Mouse (Mus musculus): ENCODE measurements at regions not wholly inside any gene's neighbourhood (a gene's known extent, or its start where the extent isn't known, plus 50 kb on each side); places are given as distances from the start of the nearest gene placed in this dataset.

DNA sequence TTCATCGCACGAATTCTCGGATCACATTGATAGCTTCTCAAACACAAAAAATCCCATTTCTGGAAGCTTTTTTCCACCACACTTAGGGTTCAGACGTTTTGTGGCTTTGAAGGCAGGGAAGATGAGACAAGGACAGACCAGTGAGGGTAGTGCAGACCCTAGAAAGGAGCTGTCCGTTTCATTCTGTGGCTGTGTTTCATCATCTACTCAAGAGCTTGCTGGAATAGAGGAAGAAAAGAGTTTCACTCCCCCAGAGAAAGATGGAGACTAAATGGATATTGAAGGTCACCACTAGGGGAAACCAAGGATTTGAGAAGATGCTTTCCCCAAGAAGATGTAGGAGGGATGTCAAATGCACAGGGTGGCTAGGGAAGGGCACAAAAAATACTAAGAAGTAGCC, 171.3 kb upstream of the Kbtbd8 start:
- TF ChIP-seq CTCF (IDR thresholded peaks at IDR 0.05; ENCODE audit: insufficient read depth, low read length) = no peak
- no peak for TF ChIP-seq POLR2A (IDR thresholded peaks at IDR 0.05; ENCODE audit: borderline replicate concordance, extremely low read depth, low read depth, low read length)

All from lung, adult 2 months (tissue).